Mouse (Mus musculus): ENCODE measurements around the gene Scd1.

GRCm38 (mm10) chr19:44372969-44373368 is 34.7 kb downstream of the Scd1 start:
- TF ChIP-seq CTCF (IDR thresholded peaks at IDR 0.05; ENCODE audit: low read depth), result peak; percentile 90
- TF ChIP-seq EP300 (optimal IDR thresholded peaks at IDR 0.05), result no peak

Measured in stomach, postnatal 0 days (tissue).